Mouse (Mus musculus) gastrocnemius, postnatal 36 days (tissue): ENCODE measurements around the gene Gfral. TPM values are rescaled to one million over a fixed set of nuclear protein-coding genes. Genes with fewer than 3 reads are reported as not detected.

Experiments used
- DNase-seq, 2 experiments: peaks; one replicate each; pipeline ENCODE4 v3.0.0; 2022
- intact Hi-C: fragments of 180-260 bp; cut with DNase I; formaldehyde crosslinking; loops from one replicate; pipeline ENCODE4 v1.15.1; 2025
- long read RNA-seq, 2 experiments: library from polyadenylated mRNA; stranded (forward); transcript quantifications; one replicate each; pipeline ENCODE4 v2.0.0; 2021
- total RNA-seq, 2 experiments: library from RNA; stranded (reverse); gene quantifications; 2 replicates each; pipeline ENCODE4 v1.2.3; 2021

The Gfral gene
- total RNA-seq: not detected
- long read RNA-seq, experiment 1: 0 reads
- long read RNA-seq, experiment 2: 0 reads

- intact Hi-C loops: no loop called here
Observed at GRCm38 (mm10) chr9:76213557-76213956, at the start of gene Gfral. Gfral (minus strand) TSS chr9:76213657.

GRCm38 (mm10) chr9:76257731-76258130, 44.3 kb upstream of the Gfral start:
- no peak for DNase-seq
- intact Hi-C loops: no loop called here

More at GRCm38 (mm10) chr9:76213557-76213956, at the start of gene Gfral:
- DNase-seq: no peak

DNA sequence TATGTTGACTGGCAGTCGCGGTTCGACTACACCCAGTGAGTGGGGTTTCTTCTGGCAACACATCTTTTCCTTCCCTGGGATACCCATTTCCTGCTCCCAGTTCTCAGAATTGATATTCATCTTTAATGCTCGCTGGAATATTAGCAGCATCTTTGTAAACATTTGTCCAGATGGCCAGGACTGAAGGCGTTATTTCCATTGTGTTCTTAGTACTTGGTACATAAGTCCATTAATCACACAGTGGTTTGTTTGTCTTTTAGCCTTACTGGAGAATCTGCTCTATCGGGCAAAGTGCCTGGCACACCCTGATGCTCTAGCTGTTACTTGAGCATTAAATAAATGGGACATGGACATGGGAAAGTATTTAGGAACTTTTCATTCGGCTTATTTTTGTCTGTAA, 39.1 kb upstream of the Gfral start:
- intact Hi-C loops: no loop called here

DNA sequence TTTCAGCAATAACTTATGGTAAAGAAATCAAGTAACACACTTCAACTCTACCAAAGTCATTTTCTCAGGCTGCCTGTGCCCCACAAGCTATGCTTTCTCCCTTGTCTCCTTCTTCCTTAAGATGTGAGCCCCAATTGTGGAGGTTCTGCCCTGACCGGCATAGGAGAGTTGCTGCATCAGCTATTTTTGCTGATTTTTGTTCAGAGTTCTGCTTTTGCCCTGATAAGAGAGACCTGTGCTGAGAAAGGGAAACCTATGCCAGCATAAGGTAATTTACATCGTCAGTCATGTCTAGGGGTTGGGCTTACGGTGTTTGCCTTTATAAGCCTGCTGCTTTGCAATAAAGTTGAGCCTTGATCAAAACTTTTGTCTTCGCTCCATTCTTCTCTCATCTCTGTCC, 38.7 kb upstream of the Gfral start:
- DNase-seq: no peak
- intact Hi-C loops: no loop called here

More for the DNA sequence above, 39.1 kb upstream of the Gfral start:
- no peak for DNase-seq

- intact Hi-C loops: no loop called here
- DNase-seq: no peak
Observed at GRCm38 (mm10) chr9:76242322-76242721, 28.9 kb upstream of the Gfral start.

DNA sequence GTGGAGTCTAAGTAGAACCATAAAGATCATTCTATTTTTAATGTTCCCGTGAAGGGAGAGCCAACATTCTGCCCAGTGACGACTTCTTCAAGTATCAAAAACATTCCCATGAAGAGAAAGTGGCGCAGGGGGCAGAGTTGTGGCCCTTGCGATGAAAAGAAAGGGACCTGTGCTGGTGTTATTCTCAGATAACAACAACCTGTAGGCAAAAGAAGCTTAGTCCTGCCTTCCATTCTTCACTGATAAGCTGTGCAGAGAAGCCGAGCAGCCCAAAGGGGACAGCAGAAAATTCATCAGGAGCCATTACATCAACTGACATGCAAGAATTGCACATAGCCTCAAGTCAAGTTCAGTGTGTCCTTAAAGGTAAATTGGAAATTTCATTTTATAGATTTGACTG, 24.5 kb upstream of the Gfral start:
- DNase-seq: no peak
- intact Hi-C loops: no loop called here

DNA sequence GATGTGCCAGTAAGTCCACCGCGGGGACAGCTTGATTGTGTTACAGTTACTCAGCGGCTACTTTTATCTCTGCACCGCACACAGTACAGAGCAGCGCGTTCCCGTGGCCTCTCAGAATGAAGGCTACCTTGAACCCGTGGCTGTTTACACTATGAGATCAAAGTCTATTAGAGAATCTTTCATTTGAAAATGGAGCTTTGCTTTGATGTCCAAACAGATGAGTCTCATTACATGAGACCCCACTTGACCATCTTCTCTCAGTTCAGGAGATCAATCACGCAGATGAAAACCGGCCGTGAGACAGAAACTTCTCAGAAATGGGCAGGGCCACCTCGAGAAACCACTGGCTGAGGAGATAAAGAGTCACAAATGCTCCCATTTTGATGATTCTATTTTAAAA, 23.8 kb upstream of the Gfral start:
- intact Hi-C loops: no loop called here
- no peak for DNase-seq

GRCm38 (mm10) chr9:76236626-76237025, 23.2 kb upstream of the Gfral start:
- intact Hi-C loops: no loop called here

DNA sequence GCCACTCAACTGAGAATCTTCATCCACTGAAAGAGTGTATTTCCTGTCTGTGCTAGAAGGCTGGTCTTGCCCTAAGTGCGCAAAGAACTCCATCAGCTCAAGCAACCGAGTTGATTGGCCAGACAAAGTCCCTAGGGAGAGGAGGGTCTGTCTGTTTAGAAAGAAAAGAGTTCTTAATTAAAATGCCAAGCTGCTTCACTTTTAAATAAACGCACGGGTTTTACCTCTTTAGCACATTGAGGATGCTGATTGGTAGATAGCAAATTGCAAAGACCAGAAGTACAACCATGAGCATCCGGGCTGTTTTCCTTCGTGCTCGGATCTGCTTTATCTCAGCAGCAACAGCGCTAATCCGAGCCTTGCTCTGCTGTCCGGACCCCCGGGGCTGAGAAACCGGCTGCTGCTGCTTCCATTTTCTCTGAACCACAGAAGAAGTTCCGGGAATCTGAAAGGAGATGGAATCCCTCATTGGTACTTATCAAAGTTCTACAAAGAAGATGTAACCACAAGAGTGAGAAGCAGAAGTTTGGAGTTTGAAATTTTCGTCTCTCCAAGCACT, 22.6 kb upstream of the Gfral start:
- intact Hi-C loops: loop anchor here (2.0 kb wide), 1 partner anchor 475 kb away; no protein-coding TSS in a partner anchor
- peak in 1 of 2 experiments; percentile 15 for DNase-seq

More at GRCm38 (mm10) chr9:76236626-76237025, 23.2 kb upstream of the Gfral start:
- peak; percentile 26 to 31 for DNase-seq

GRCm38 (mm10) chr9:76234899-76235298, 21.4 kb upstream of the Gfral start:
- intact Hi-C loops: loop anchor here (2.0 kb wide), 1 partner anchor 474 kb away; no protein-coding TSS in a partner anchor
- DNase-seq: no peak

- no peak for DNase-seq
- intact Hi-C loops: no loop called here
Observed at GRCm38 (mm10) chr9:76230400-76230799, 16.9 kb upstream of the Gfral start.

DNA sequence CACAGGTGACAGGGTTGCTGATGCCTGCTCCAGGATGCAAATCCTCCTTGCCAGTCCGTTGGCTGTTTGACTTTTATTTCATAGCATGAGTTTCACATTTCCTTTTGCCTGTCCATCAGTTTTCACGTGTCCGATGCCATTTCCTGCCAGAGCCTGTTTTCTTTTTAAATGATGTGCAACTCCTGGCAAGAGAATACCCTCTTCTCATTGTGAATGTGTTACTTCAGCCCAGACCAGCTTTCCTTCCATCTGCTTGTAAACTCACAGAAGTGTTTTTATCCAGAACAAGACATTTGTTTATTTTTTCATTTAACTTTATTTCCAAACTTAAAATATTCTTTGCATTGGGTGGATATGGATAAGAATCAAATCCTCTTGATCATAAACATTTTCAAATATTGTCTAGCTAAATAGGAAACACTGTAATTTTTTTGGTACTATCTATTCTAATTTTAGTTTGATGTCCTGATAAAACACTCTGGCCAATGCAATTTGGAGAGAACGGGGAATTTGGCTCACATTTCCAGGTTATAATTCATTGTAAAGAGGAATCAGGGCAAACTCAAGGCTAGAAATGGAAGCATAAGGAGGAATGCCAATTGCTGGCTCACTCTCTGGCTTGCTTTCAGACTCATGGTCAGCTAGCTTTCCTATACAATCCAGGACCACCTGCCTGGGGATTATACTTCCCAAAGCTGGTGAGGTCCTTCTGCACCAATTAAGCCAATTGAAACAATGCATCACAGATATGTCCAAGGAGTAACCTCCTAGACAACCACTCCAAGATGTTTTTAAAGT, 3.9 kb upstream of the Gfral start:
- intact Hi-C loops: no loop called here
- DNase-seq: no peak

- intact Hi-C loops: no loop called here
- DNase-seq: no peak
Observed at GRCm38 (mm10) chr9:76214678-76215077, 1.2 kb upstream of the Gfral start.

- DNase-seq: no peak
- intact Hi-C loops: no loop called here
Observed at GRCm38 (mm10) chr9:76196917-76197316, 16.5 kb downstream of the Gfral start.

- DNase-seq: no peak
- intact Hi-C loops: no loop called here
Observed at GRCm38 (mm10) chr9:76179221-76179620, 34.2 kb downstream of the Gfral start.

DNA sequence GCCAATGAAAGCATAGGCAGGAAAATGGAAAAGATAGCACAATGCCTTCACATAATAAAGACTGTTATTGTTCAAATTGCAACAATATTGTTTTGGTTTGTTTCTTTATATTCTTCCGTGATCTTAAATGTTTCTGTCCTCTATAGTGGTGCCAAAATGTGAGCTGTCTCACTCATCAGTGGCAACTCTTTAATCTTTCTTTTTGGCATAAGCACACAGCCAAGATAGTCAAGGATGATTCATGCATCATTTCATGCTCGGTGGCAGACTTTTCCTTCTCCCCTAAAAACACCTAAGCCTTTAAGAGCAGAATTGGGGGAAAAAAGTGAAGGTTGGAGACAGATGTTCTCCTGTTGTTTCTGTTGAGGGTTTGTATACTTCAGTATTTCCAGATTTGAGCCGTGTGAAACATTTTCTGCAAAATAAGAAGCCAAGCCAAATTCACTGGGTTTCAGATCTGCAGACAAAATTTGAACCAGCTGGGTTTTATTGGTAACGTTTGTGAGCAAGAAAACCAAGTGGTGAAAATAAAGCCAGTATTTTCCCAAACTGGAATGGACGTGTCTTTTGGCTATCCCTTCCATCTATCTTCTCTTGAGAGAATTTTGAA, 40.7 kb downstream of the Gfral start:
- no peak for DNase-seq
- intact Hi-C loops: no loop called here

GRCm38 (mm10) chr9:76168355-76168754, 45.1 kb downstream of the Gfral start:
- no peak for DNase-seq
- intact Hi-C loops: no loop called here

DNA sequence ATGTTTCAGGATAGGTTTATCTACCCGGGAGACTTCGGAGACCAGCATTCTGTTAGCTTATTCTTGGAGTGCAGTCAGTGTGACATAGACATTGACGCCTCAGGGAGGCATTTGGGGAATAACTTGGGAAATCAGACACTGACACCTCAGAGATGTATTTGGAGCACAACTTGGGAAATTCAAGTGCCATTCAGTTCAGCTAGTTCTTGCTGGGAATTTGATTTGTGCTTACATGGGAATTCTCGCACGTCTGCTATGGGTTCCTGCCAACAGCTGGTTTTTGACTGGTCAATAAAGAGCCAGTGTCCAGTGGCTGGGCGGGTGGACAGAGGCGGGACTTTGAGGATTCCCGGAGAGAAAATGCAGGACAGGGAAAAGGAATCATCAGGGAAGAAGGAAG, 51.0 kb downstream of the Gfral start:
- DNase-seq: no peak
- intact Hi-C loops: no loop called here

DNA sequence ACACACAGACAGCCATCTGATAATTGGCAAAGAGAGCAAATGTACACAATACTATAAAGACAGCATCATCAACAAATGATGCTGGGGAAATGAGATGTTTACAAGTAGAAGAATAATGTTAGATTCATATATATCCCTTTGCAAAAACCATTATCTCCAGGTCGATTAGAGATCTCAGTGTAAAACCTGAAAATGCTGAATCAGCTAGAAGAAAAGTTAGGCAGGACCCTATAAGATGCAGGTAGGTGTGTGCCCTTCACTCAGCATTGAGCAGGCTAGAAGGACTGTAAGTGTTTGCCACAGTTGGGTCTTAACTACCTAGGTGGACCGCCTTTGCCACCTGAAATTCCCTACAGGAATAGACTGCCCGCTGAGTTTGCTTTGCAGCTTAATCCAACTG, 67.9 kb downstream of the Gfral start:
- intact Hi-C loops: no loop called here
- no peak for DNase-seq

DNA sequence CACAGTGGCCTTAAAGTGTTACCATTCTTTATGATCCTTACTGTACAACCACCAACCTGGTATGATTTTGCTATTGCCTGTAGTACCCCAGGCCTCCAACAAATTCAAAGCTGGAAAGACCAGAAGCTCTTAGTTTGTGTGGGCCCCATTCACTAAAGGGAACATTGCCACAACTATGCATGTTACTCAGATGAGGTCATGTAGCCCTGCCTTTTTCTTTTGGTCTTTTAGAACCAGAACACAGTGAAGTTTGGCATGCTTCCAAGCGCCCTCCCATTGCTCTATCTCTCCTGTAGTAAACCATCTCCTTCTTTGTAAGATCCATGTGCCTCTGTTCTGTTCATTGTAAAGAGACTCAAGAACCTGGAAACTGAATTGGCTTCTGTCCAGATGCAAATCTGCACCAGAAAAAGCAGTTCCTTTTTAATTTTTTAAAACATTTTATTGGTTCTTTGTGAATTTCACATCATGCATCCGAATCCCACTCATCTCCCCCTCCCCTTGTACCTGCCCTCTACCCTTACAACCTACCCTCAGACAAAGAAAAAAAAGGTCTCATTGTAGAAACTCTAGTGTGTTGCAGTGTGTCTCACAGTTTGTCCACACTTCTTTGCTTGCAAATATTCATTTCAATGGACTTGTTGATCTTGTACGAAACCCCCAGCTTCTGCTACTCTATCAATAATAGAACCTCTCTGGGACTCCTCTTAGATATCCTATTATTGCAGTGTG, 74.9 kb downstream of the Gfral start:
- DNase-seq: no peak
- intact Hi-C loops: no loop called here

DNA sequence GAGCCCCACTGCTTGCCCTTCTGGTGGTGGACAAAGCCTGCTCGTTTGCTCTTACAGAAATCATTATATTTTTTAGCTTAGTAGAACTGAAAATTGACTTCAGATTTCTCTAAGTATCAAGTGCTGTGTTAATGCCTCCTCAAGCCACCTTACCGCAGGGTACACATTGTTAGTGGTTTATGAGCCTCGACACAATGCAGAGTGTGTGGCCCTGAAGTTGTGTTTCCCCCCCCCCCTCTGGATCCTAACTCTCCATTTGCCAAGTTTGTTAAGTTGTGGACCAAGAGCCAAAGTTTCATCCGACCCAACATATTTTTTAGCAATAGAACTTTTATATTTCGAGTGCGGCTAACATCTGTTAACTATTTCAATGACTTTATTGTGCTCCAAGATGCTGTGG, 79.4 kb downstream of the Gfral start:
- DNase-seq: no peak
- intact Hi-C loops: no loop called here
